Mouse (Mus musculus): Measurements from ENCODE around the gene Cdk2. TPM values are rescaled to one million over a fixed set of nuclear protein-coding genes. Genes with fewer than 3 reads are reported as not detected.

The Cdk2 gene
- polyA plus RNA-seq, 1 experiment from 2014 or later = 90.3 TPM

- no peaks in the 10 kb centered on the region for H3K9me3 ChIP-seq (ENCODE audit: control insufficient read depth, low read length)
- H3K9ac ChIP-seq (ENCODE audit: low read length) = no peak overlapping the region
- no peaks in the 10 kb centered on the region; a peak in 1 of 4 replicates for H3K4me1 ChIP-seq (ENCODE audit: control insufficient read depth in 2 of 2, insufficient read depth in 2 of 2, low read length in 2 of 2)
- H3K27me3 ChIP-seq (ENCODE audit: control insufficient read depth, insufficient read depth, low read length) = no peaks in the 10 kb centered on the region
- no peak overlapping the region for H3K27ac ChIP-seq (replicated peaks in 1 of 2; ENCODE audit: control insufficient read depth in 1 of 2, insufficient read depth in 1 of 2, low read depth in 2 of 2, low read length in 2 of 2)
- H3K36me3 ChIP-seq (ENCODE audit: control insufficient read depth, insufficient read depth, low read length) = no peaks in the 10 kb centered on the region
- no peak overlapping the region for H3K4me2 ChIP-seq (ENCODE audit: low read length)
- no peak for ATAC-seq (ENCODE audit: insufficient number of reproducible peaks, insufficient read depth, low FRiP score, low read depth)
- no peak overlapping the region for H3K4me3 ChIP-seq (ENCODE audit: control insufficient read depth in 1 of 2, insufficient read depth in 1 of 2, low read depth in 1 of 2, low read length in 2 of 2)
Measured at GRCm38 (mm10) chr10:128662465-128662864, 42.4 kb downstream of the Cdk2 start.

- H3K36me3 ChIP-seq (ENCODE audit: control insufficient read depth, insufficient read depth, low read length) = no peaks in the 10 kb centered on the region
- 39% methylated on average over 9 of the region's 9 CpGs for WGBS
- no peak overlapping the region for H3K27ac ChIP-seq (replicated peaks in 1 of 2; ENCODE audit: control insufficient read depth in 1 of 2, insufficient read depth in 1 of 2, low read depth in 2 of 2, low read length in 2 of 2)
Measured at GRCm38 (mm10) chr10:128659490-128659889, 45.3 kb downstream of the Cdk2 start.

DNA sequence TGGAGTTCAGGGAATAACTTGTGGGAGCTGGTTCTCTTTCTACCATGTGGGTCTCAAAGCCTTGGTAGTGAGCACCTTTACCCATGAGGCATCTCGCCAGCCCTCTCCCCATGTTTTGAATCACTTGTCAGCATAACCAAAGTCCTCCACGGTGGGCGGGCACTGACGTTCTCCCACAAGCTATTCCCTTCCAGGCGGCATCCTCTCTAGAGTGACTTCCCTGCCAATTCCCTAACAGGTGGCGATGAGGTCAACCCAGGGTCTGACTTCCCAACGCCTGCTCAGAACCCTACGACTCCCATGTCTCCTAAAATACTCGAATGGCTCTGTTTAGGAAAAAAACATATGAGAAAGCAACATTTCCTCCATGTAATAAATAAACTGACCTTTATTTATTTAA, 47.0 kb downstream of the Cdk2 start:
- H3K4me3 ChIP-seq (ENCODE audit: control insufficient read depth in 1 of 2, insufficient read depth in 1 of 2, low read depth in 1 of 2, low read length in 2 of 2) = no peak overlapping the region
- H3K9me3 ChIP-seq (ENCODE audit: control insufficient read depth, low read length) = no peaks in the 10 kb centered on the region
- 50% methylated on average over 9 of the region's 9 CpGs for WGBS
- no peaks in the 10 kb centered on the region for H3K36me3 ChIP-seq (ENCODE audit: control insufficient read depth, insufficient read depth, low read length)
- ATAC-seq (ENCODE audit: insufficient number of reproducible peaks, insufficient read depth, low FRiP score, low read depth) = no peak
- H3K27me3 ChIP-seq (ENCODE audit: control insufficient read depth, insufficient read depth, low read length) = no peaks in the 10 kb centered on the region
- H3K4me1 ChIP-seq (ENCODE audit: control insufficient read depth in 2 of 2, insufficient read depth in 2 of 2, low read length in 2 of 2) = peaks cover 0 to 5% of the 10 kb centered on the region in 2 experiments
- no peak overlapping the region for H3K27ac ChIP-seq (replicated peaks in 1 of 2; ENCODE audit: control insufficient read depth in 1 of 2, insufficient read depth in 1 of 2, low read depth in 2 of 2, low read length in 2 of 2)
- H3K4me2 ChIP-seq (ENCODE audit: low read length) = no peak overlapping the region
- H3K9ac ChIP-seq (ENCODE audit: low read length) = no peak overlapping the region

More at GRCm38 (mm10) chr10:128659490-128659889, 45.3 kb downstream of the Cdk2 start:
- ATAC-seq (ENCODE audit: insufficient number of reproducible peaks, insufficient read depth, low FRiP score, low read depth) = no peak
- Histone ChIP-seq H3K4me2 (ENCODE audit: low read length) (no peak overlapping the region), H3K9me3 (ENCODE audit: control insufficient read depth, low read length) (no peaks in the 10 kb centered on the region), H3K27me3 (ENCODE audit: control insufficient read depth, insufficient read depth, low read length) (no peaks in the 10 kb centered on the region), H3K4me1 (ENCODE audit: control insufficient read depth in 2 of 2, insufficient read depth in 2 of 2, low read length in 2 of 2) (peaks cover 0 to 5% of the 10 kb centered on the region in 2 experiments), H3K4me3 (ENCODE audit: control insufficient read depth in 1 of 2, insufficient read depth in 1 of 2, low read depth in 1 of 2, low read length in 2 of 2) (no peak overlapping the region), H3K9ac (ENCODE audit: low read length) (no peak overlapping the region)

DNA sequence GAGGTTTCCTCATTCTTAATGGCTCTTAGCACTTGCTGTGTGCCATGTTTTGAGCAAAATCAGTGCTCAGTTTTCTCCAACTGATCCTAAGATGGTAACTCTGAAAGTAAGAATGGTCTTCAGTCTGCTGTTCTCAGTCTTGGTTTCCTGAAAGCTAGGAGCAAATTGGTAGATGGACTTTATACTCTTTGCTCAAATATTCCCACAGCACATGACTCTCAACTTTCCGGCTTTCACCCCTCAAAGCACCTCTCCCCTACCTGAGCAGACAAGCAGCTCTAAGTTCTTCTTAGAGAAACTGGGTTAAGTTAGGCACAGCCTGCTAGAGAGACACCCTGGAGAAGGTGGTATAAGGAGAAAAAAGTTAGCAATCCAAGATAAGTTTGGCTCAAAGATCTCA, 48.1 kb downstream of the Cdk2 start:
- Histone ChIP-seq H3K36me3 (ENCODE audit: control insufficient read depth, insufficient read depth, low read length) (no peaks in the 10 kb centered on the region), H3K4me3 (ENCODE audit: control insufficient read depth in 1 of 2, insufficient read depth in 1 of 2, low read depth in 1 of 2, low read length in 2 of 2) (no peak overlapping the region), H3K9ac (ENCODE audit: low read length) (no peak overlapping the region), H3K4me2 (ENCODE audit: low read length) (no peak overlapping the region), H3K27ac (replicated peaks in 1 of 2; ENCODE audit: control insufficient read depth in 1 of 2, insufficient read depth in 1 of 2, low read depth in 2 of 2, low read length in 2 of 2) (no peak overlapping the region), H3K4me1 (ENCODE audit: control insufficient read depth in 2 of 2, insufficient read depth in 2 of 2, low read length in 2 of 2) (peaks cover 0 to 5% of the 10 kb centered on the region in 2 experiments), H3K27me3 (ENCODE audit: control insufficient read depth, insufficient read depth, low read length) (no peaks in the 10 kb centered on the region), H3K9me3 (ENCODE audit: control insufficient read depth, low read length) (no peaks in the 10 kb centered on the region)
- WGBS = 75% methylated on average over 1 of the region's 1 CpGs
- no peak for ATAC-seq (ENCODE audit: insufficient number of reproducible peaks, insufficient read depth, low FRiP score, low read depth)

GRCm38 (mm10) chr10:128655254-128655653, 49.6 kb downstream of the Cdk2 start:
- H3K9me3 ChIP-seq (ENCODE audit: control insufficient read depth, low read length) = no peaks in the 10 kb centered on the region
- H3K9ac ChIP-seq (ENCODE audit: low read length) = no peak overlapping the region
- no peak overlapping the region for H3K4me3 ChIP-seq (ENCODE audit: control insufficient read depth in 1 of 2, insufficient read depth in 1 of 2, low read depth in 1 of 2, low read length in 2 of 2)
- H3K4me1 ChIP-seq (ENCODE audit: control insufficient read depth in 2 of 2, insufficient read depth in 2 of 2, low read length in 2 of 2) = peaks cover 0 to 5% of the 10 kb centered on the region in 2 experiments
- H3K36me3 ChIP-seq (ENCODE audit: control insufficient read depth, insufficient read depth, low read length) = no peaks in the 10 kb centered on the region
- 29% methylated on average over 3 of the region's 3 CpGs for WGBS
- H3K27ac ChIP-seq (replicated peaks in 1 of 2; ENCODE audit: control insufficient read depth in 1 of 2, insufficient read depth in 1 of 2, low read depth in 2 of 2, low read length in 2 of 2) = no peak overlapping the region
- no peaks in the 10 kb centered on the region for H3K27me3 ChIP-seq (ENCODE audit: control insufficient read depth, insufficient read depth, low read length)
- no peak for ATAC-seq (ENCODE audit: insufficient number of reproducible peaks, insufficient read depth, low FRiP score, low read depth)
- no peak overlapping the region for H3K4me2 ChIP-seq (ENCODE audit: low read length)

DNA sequence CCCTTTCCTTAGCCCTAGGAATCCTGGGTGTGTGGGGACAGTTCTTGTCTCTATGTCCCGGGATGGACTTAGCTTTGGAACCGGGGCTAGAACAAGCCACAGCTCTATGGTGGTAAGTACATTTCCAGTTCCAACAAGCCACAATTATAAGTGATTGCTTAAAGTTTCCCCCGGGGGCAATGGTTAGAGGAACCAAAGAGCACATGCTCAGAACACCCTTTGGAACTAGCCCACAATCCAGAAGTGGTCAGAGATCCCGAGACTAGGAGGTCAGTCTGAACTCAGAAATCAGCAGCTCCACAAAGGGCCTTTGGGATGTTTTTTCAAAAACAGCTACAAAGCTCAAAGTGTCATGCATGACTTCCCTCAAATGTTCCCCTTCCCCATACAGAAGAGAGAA, 51.0 kb downstream of the Cdk2 start:
- H3K9me3 ChIP-seq (ENCODE audit: control insufficient read depth, low read length) = no peaks in the 10 kb centered on the region
- no peak overlapping the region for H3K27ac ChIP-seq (replicated peaks in 1 of 2; ENCODE audit: control insufficient read depth in 1 of 2, insufficient read depth in 1 of 2, low read depth in 2 of 2, low read length in 2 of 2)
- no peaks in the 10 kb centered on the region for H3K27me3 ChIP-seq (ENCODE audit: control insufficient read depth, insufficient read depth, low read length)
- H3K36me3 ChIP-seq (ENCODE audit: control insufficient read depth, insufficient read depth, low read length) = no peaks in the 10 kb centered on the region
- no peak overlapping the region for H3K4me3 ChIP-seq (ENCODE audit: control insufficient read depth in 1 of 2, insufficient read depth in 1 of 2, low read depth in 1 of 2, low read length in 2 of 2)
- 67% methylated on average over 4 of the region's 4 CpGs for WGBS
- H3K4me2 ChIP-seq (ENCODE audit: low read length) = no peak overlapping the region
- peaks cover 0 to 5% of the 10 kb centered on the region in 2 experiments; a peak in 3 of 4 replicates for H3K4me1 ChIP-seq (ENCODE audit: control insufficient read depth in 2 of 2, insufficient read depth in 2 of 2, low read length in 2 of 2)
- ATAC-seq (ENCODE audit: insufficient number of reproducible peaks, insufficient read depth, low FRiP score, low read depth) = no peak
- no peak overlapping the region for H3K9ac ChIP-seq (ENCODE audit: low read length)

Other genes starting within 250 kb of the Cdk2 start
- gene Smarcc2, start 245.8 kb downstream of the Cdk2 start, polyA plus RNA-seq (2014; fragmentation: Nextera tagmentation; extraction: Ambion mirVana) = 62.4 and 63.7 TPM in 2 replicates
- 1,060 and 1,246 TPM in 2 replicates for gene Myl6, start 210.9 kb downstream of the Cdk2 start, polyA plus RNA-seq (2014; fragmentation: Nextera tagmentation; extraction: Ambion mirVana)
- gene Myl6b, start 206.3 kb downstream of the Cdk2 start, polyA plus RNA-seq (2014; fragmentation: Nextera tagmentation; extraction: Ambion mirVana) = 5.0 and 5.5 TPM in 2 replicates
- 17.3 and 17.8 TPM in 2 replicates for gene Esyt1, start 179.2 kb downstream of the Cdk2 start, polyA plus RNA-seq (2014; fragmentation: Nextera tagmentation; extraction: Ambion mirVana)
- 7.3 and 8.2 TPM in 2 replicates for gene Zc3h10, start 157.3 kb downstream of the Cdk2 start, polyA plus RNA-seq (2014; fragmentation: Nextera tagmentation; extraction: Ambion mirVana)
- 2,755 and 3,168 TPM in 2 replicates for gene Rpl41, start 155.7 kb downstream of the Cdk2 start, polyA plus RNA-seq (2014; fragmentation: Nextera tagmentation; extraction: Ambion mirVana)
- 123 TPM in 2 replicates for gene Pa2g4, start 139.0 kb downstream of the Cdk2 start, polyA plus RNA-seq (2014; fragmentation: Nextera tagmentation; extraction: Ambion mirVana)
- 2.9 and 3.5 TPM in 2 replicates for gene Erbb3, start 115.4 kb downstream of the Cdk2 start, polyA plus RNA-seq (2014; fragmentation: Nextera tagmentation; extraction: Ambion mirVana)
- 540 and 605 TPM in 2 replicates for gene Rps26, start 78.3 kb downstream of the Cdk2 start, polyA plus RNA-seq (2014; fragmentation: Nextera tagmentation; extraction: Ambion mirVana)
- 1.5 and 1.8 TPM in 2 replicates for gene Ikzf4, start 59.0 kb downstream of the Cdk2 start, polyA plus RNA-seq (2014; fragmentation: Nextera tagmentation; extraction: Ambion mirVana)
- 9.9 and 11.4 TPM in 2 replicates for gene Suox, start 31.0 kb downstream of the Cdk2 start, polyA plus RNA-seq (2014; fragmentation: Nextera tagmentation; extraction: Ambion mirVana)
- 56.7 and 58.3 TPM in 2 replicates for gene Rab5b, start 8.8 kb downstream of the Cdk2 start, polyA plus RNA-seq (2014; fragmentation: Nextera tagmentation; extraction: Ambion mirVana)
- gene Pmel, start 836 bp downstream of the Cdk2 start, polyA plus RNA-seq (2014; fragmentation: Nextera tagmentation; extraction: Ambion mirVana) = 3.6 and 4.7 TPM in 2 replicates
- 5.4 and 7.1 TPM in 2 replicates for gene Dgka, start 39.8 kb upstream of the Cdk2 start, polyA plus RNA-seq (2014; fragmentation: Nextera tagmentation; extraction: Ambion mirVana)
- 16.0 and 18.3 TPM in 2 replicates for gene Pym1, start 42.9 kb upstream of the Cdk2 start, polyA plus RNA-seq (2014; fragmentation: Nextera tagmentation; extraction: Ambion mirVana)
- 1.1 and 1.8 TPM in 2 replicates for gene Mmp19, start 85.9 kb upstream of the Cdk2 start, polyA plus RNA-seq (2014; fragmentation: Nextera tagmentation; extraction: Ambion mirVana)
- gene Dnajc14, start 99.0 kb upstream of the Cdk2 start, polyA plus RNA-seq (2014; fragmentation: Nextera tagmentation; extraction: Ambion mirVana) = 28.2 and 31.0 TPM in 2 replicates
- 16.6 and 18.2 TPM in 2 replicates for gene Tmem198b, start 99.3 kb upstream of the Cdk2 start, polyA plus RNA-seq (2014; fragmentation: Nextera tagmentation; extraction: Ambion mirVana)
- gene Sarnp, start 112.3 kb upstream of the Cdk2 start, polyA plus RNA-seq (2014; fragmentation: Nextera tagmentation; extraction: Ambion mirVana) = 157 and 168 TPM in 2 replicates
- 41.4 and 46.1 TPM in 2 replicates for gene Ormdl2, start 116.6 kb upstream of the Cdk2 start, polyA plus RNA-seq (2014; fragmentation: Nextera tagmentation; extraction: Ambion mirVana)
- 2.3 and 3.4 TPM in 2 replicates for gene Gdf11, start 186.7 kb upstream of the Cdk2 start, polyA plus RNA-seq (2014; fragmentation: Nextera tagmentation; extraction: Ambion mirVana)
- 363 and 394 TPM in 2 replicates for gene Cd63, start 196.0 kb upstream of the Cdk2 start, polyA plus RNA-seq (2014; fragmentation: Nextera tagmentation; extraction: Ambion mirVana)
- gene Rdh5, start 217.9 kb upstream of the Cdk2 start, polyA plus RNA-seq (2014; fragmentation: Nextera tagmentation; extraction: Ambion mirVana) = 7.7 and 11.5 TPM in 2 replicates
- 239 and 251 TPM in 2 replicates for gene Bloc1s1, start 219.0 kb upstream of the Cdk2 start, polyA plus RNA-seq (2014; fragmentation: Nextera tagmentation; extraction: Ambion mirVana)
- 3.7 and 3.9 TPM in 2 replicates for gene Itga7, start 228.8 kb upstream of the Cdk2 start, polyA plus RNA-seq (2014; fragmentation: Nextera tagmentation; extraction: Ambion mirVana)